Mouse (Mus musculus): ENCODE results near the gene Gm49405. TPM values are rescaled to one million over a fixed set of nuclear protein-coding genes. Genes with fewer than 3 reads are reported as not detected.
"Not testable (repeated sequence)": the region's sequence is repeated elsewhere in the genome, so short reads cannot be mapped to it uniquely, and the experiment has no call there.

The Gm49405 gene
- polyA plus RNA-seq, 1 experiment from 2014 or later = 1.1 TPM

DNA sequence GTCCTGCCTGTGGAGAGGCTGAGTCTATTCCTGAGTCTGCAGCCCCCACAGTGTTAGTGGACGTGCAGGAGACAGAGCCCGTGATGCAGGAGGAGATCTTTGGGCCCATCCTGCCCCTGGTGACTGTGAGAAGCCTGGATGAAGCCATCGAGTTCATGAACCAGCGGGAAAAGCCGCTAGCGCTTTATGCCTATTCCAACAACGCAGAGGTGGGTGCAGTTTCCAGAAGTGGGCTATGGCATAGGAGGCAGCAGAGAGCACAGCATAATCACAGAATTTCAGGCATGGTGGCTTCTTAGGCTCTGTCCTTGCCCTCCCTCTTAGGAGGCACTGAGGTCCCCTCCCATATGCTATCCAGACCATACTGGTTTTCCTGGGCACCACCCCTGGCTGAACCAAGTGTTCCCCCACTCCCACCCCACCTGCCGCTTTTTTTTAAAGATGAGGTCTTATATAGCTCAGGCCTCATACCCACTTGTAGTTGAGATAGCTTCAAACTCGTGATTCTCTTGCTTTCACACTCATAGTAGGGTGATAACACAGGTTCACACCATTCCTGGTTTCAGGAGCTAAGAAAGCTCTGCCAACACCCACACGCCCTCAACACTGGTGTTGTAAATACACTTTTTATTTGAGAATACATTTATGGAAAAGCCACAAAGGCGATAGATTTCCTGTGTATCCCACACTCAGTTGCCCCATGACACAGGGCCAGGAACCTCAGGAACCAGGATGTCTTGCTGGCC lies 33.9 kb upstream of the Gm49405 start:
- H3K27me3 ChIP-seq (replicated peaks; ENCODE audit: insufficient read depth, low read length) = no peaks in the 10 kb centered on the region
- H3K4me1 ChIP-seq (ENCODE audit: insufficient read depth, low read depth, low read length) = no peaks in the 10 kb centered on the region
- DNase-seq (ENCODE audit: low spot score) = no peak
- no peak overlapping the region for H3K4me3 ChIP-seq (ENCODE audit: low read depth, low read length)
- 62% methylated on average over 11 of the region's 11 CpGs for WGBS
- no peak overlapping the region for H3K27ac ChIP-seq (ENCODE audit: low read length)
- H3K9me3 ChIP-seq (ENCODE audit: low read length) = no peaks in the 10 kb centered on the region
- TF ChIP-seq EP300 (IDR thresholded peaks at IDR 0.05) = no peak
- peak; percentile 50 for TF ChIP-seq CTCF (IDR thresholded peaks at IDR 0.05)
- ATAC-seq = no peak
- no peaks in the 10 kb centered on the region for H3K36me3 ChIP-seq (ENCODE audit: insufficient read depth, low read length)
- no peak overlapping the region for H3K4me2 ChIP-seq (replicated peaks; ENCODE audit: low read depth, low read length)
- no peak overlapping the region for H3K9ac ChIP-seq (replicated peaks; ENCODE audit: low read depth)

DNA sequence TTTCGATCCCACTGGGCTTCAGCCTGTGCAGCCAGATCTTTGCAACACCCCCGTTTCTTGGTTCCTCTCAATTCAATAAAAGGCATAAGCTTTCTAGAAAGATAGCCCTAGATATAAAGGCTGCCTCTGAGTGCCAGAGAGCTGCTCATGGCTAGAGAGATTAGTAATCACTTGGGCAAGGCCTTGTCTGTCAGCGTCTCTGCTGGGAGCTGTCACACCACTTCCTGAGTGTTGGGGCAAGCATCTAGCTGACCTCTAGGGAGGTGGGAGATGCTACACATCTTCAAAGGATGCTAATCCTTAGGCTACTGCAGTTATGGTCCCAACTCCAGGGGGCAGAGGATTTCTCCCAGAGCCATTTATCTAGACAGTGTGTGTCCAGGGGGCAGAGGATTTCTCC lies 33.2 kb upstream of the Gm49405 start:
- 46% methylated on average over 3 of the region's 3 CpGs for WGBS
- H3K4me2 ChIP-seq (replicated peaks; ENCODE audit: low read depth, low read length) = no peak overlapping the region
- no peak overlapping the region for H3K9ac ChIP-seq (replicated peaks; ENCODE audit: low read depth)
- no peak for DNase-seq (ENCODE audit: low spot score)
- TF ChIP-seq EP300 (IDR thresholded peaks at IDR 0.05) (no peak), CTCF (IDR thresholded peaks at IDR 0.05) (no peak)
- no peaks in the 10 kb centered on the region for H3K27me3 ChIP-seq (replicated peaks; ENCODE audit: insufficient read depth, low read length)
- no peaks in the 10 kb centered on the region for H3K9me3 ChIP-seq (ENCODE audit: low read length)
- ATAC-seq = no peak
- H3K27ac ChIP-seq (ENCODE audit: low read length) = no peak overlapping the region
- no peaks in the 10 kb centered on the region for H3K4me1 ChIP-seq (ENCODE audit: insufficient read depth, low read depth, low read length)
- H3K36me3 ChIP-seq (ENCODE audit: insufficient read depth, low read length) = no peaks in the 10 kb centered on the region
- no peak overlapping the region for H3K4me3 ChIP-seq (ENCODE audit: low read depth, low read length)

DNA sequence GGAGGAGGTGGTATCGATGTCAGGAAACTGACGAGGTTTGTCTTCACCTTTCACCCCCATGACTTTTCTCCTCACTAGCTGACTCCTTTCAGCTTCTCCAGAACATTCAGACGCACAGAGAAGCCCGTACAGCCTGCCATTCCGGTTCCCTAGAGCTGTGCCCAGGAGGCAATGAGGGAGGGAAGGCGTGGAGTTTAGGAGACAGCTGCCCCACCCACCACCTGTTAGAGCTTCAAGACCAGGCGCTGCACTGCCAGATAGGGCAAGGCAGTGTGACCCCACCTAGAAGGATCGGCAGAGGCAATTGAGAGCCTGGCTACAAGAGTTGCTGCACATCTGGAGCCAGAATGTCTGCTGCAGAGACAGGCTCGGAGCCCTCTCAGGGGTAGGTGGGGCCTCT lies 28.2 kb upstream of the Gm49405 start, which contains the start of gene Aldh3b2:
TSS of gene Aldh3b2 (plus strand) at position 100 of the 400 bp plus-strand sequence.
- no peak within 1 kb of the TSS for H3K4me3 ChIP-seq (ENCODE audit: low read depth, low read length)

DNA sequence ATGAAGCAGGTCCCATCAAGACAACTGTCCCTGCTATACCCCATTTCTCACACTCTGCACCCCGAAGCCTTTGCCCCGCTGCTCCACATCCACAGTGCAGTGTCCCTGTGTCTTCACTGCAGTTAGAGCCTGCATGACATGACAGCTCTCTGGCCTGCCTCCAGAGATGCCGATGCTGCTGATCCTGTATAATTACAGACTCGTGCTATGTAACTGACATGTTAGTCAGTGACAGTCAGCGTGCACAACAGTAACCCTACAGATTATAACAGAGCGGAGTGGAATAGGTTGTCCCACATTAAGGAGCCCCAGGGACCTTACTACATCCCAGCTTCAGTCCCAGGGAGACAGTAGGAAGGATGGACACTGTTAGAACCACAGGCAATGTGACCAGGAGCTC lies 25.8 kb upstream of the Gm49405 start:
- H3K9ac ChIP-seq (replicated peaks; ENCODE audit: low read depth); H3K4me3 ChIP-seq (ENCODE audit: low read depth, low read length); H3K9me3 ChIP-seq (ENCODE audit: low read length); DNase-seq (ENCODE audit: low spot score); H3K27me3 ChIP-seq (replicated peaks; ENCODE audit: insufficient read depth, low read length); H3K4me1 ChIP-seq (ENCODE audit: insufficient read depth, low read depth, low read length); H3K36me3 ChIP-seq (ENCODE audit: insufficient read depth, low read length); H3K4me2 ChIP-seq (replicated peaks; ENCODE audit: low read depth, low read length); H3K27ac ChIP-seq (ENCODE audit: low read length); ATAC-seq: not testable (repeated sequence)
- 73% methylated on average over 6 of the region's 6 CpGs for WGBS

More for the DNA sequence above, 28.2 kb upstream of the Gm49405 start, which contains the start of gene Aldh3b2:
- TF ChIP-seq CTCF (IDR thresholded peaks at IDR 0.05) (no peak), EP300 (IDR thresholded peaks at IDR 0.05) (no peak)
- DNase-seq (ENCODE audit: low spot score) (peak; percentile 62), ATAC-seq (peak; percentile 72)
- 33% methylated on average over 9 of the region's 9 CpGs for WGBS
- Histone ChIP-seq H3K4me2 (replicated peaks; ENCODE audit: low read depth, low read length) (no peak within 1 kb of the TSS), H3K9ac (replicated peaks; ENCODE audit: low read depth) (no peak within 1 kb of the TSS), H3K9me3 (ENCODE audit: low read length) (no peaks in the 10 kb centered on the region), H3K36me3 (ENCODE audit: insufficient read depth, low read length) (no peaks in the 10 kb centered on the region), H3K27ac (ENCODE audit: low read length) (no peak within 1 kb of the TSS), H3K27me3 (replicated peaks; ENCODE audit: insufficient read depth, low read length) (no peaks in the 10 kb centered on the region), H3K4me1 (ENCODE audit: insufficient read depth, low read depth, low read length) (no peaks in the 10 kb centered on the region)

DNA sequence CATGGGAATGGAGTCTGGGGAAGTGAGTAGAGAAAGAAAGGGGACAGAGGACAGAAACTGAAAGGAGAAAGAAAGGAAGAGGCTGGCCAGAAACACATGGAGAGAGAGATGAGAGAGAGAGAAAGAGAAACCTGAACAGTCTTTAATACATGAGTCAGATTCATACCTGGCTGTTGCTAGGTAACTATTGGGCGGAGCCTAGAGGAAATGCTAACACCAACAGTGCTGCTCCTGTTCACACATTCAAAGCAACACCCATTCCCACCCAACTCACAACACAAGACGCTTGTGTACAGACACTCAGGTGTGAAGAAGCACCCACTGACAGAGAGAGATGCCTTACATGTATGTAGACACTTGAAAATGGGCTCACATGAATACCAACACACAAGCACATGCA lies 24.6 kb upstream of the Gm49405 start:
- ATAC-seq (no peak), DNase-seq (ENCODE audit: low spot score) (peak; percentile 37)
- no peak overlapping the region for H3K9ac ChIP-seq (replicated peaks; ENCODE audit: low read depth)
- no peaks in the 10 kb centered on the region for H3K27me3 ChIP-seq (replicated peaks; ENCODE audit: insufficient read depth, low read length)
- no peak overlapping the region for H3K27ac ChIP-seq (ENCODE audit: low read length)
- no peaks in the 10 kb centered on the region for H3K9me3 ChIP-seq (ENCODE audit: low read length)
- TF ChIP-seq EP300 (IDR thresholded peaks at IDR 0.05) (no peak), CTCF (IDR thresholded peaks at IDR 0.05) (no peak)
- no peaks in the 10 kb centered on the region for H3K36me3 ChIP-seq (ENCODE audit: insufficient read depth, low read length)
- no peak overlapping the region for H3K4me2 ChIP-seq (replicated peaks; ENCODE audit: low read depth, low read length)
- 49% methylated on average over 2 of the region's 2 CpGs for WGBS
- no peak overlapping the region for H3K4me3 ChIP-seq (ENCODE audit: low read depth, low read length)
- no peaks in the 10 kb centered on the region for H3K4me1 ChIP-seq (ENCODE audit: insufficient read depth, low read depth, low read length)

DNA sequence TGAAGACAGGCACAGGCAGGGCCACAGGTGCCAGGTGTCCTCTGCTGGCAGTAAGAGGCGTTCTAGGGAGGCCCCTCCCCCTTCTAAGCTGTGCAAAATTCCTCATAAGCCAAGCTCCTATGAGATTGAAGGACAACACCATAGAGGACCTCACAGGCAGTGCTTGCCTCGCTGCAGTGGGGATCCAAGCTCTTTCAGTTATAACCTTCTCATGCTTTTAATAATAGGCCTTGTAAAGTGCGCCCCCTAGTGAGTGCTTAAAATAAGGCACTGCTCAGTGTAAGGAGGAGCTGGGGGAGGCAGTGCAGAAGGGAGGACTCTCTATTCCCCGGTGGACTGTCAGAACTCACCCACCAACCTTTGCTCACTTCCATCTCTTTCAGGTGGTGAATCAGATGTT lies 20.1 kb upstream of the Gm49405 start:
- no peak overlapping the region for H3K4me2 ChIP-seq (replicated peaks; ENCODE audit: low read depth, low read length)
- no peaks in the 10 kb centered on the region for H3K27me3 ChIP-seq (replicated peaks; ENCODE audit: insufficient read depth, low read length)
- peak; percentile 90 for DNase-seq (ENCODE audit: low spot score)
- WGBS = 5% methylated on average over 4 of the region's 4 CpGs
- no peak overlapping the region for H3K4me3 ChIP-seq (ENCODE audit: low read depth, low read length)
- no peaks in the 10 kb centered on the region for H3K4me1 ChIP-seq (ENCODE audit: insufficient read depth, low read depth, low read length)
- peak; percentile 92 for TF ChIP-seq CTCF (IDR thresholded peaks at IDR 0.05)
- no peak for TF ChIP-seq EP300 (IDR thresholded peaks at IDR 0.05)
- H3K36me3 ChIP-seq (ENCODE audit: insufficient read depth, low read length) = no peaks in the 10 kb centered on the region
- no peaks in the 10 kb centered on the region for H3K9me3 ChIP-seq (ENCODE audit: low read length)
- H3K9ac ChIP-seq (replicated peaks; ENCODE audit: low read depth) = no peak overlapping the region
- ATAC-seq = peak; percentile 72
- H3K27ac ChIP-seq (ENCODE audit: low read length) = no peak overlapping the region
